Comparison of ENCODE assay signal across 14 mouse cellular contexts in the genomic region with DNA sequence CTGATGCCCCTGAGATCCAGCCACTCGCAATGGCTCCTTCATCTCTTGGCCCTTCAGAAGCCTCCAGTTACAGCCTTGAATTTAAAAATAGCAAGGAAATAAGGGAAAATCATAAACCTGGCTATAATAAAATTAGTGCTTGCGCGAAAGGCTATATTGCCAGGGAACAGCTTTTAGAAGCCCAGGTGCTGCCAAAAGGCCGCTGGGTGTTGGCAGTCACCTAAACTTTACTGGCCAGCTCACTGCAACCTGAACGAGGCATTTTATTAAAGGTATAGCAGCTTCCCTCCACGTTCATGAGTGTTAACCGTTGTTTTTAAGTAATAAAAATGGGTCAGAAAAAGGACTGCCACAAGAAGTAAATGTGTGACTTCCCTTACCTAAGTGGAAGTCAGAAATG.
DNase-seq lines count a peak whose midpoint lies in the region; ATAC-seq and TF ChIP-seq lines count a peak whose summit lies in the region.
"Had no signal": no experiment of that assay in that cellular context is flagged by ENCODE, and none has a peak within 500 bp of the region (broad histone marks: within the 10 kb centered on the region; RNA-seq: fewer than 3 reads in every experiment).

No protein-coding gene starts in this region.

- ATAC-seq in hindbrain, embryonic 13.5 days (ENCODE audit: low FRiP score): no peak
- 0 out of 2 replicates have a peak, but pooled peaks have one; percentile 30 for ATAC-seq in limb, embryonic 13.5 days (ENCODE audit: low FRiP score, low read depth)
- no peak for ATAC-seq in megakaryocyte, adult 5-6 weeks (ENCODE audit: poor library complexity, severe bottlenecking)
- ATAC-seq: intestine, postnatal 0 days had no signal

- no peak overlapping the region for H3K4me2 ChIP-seq in hindbrain, embryonic 13.5 days
- peak overlapping the region; percentile 23 for H3K4me2 ChIP-seq in limb, embryonic 13.5 days (replicated peaks)
- H3K4me2 ChIP-seq: embryonic facial prominence, embryonic 15.5 days; liver, embryonic 13.5 days had no signal

- TF ChIP-seq POLR2A in brain, embryonic 14.5 days (IDR thresholded peaks at IDR 0.05; ENCODE audit: borderline replicate concordance, extremely low read depth, insufficient read depth, insufficient read length, poor library complexity, severe bottlenecking): no peak

- no peak overlapping the region for H3K4me3 ChIP-seq in hindbrain, embryonic 13.5 days
- no peak overlapping the region for H3K4me3 ChIP-seq in hindbrain, embryonic 10.5 days
- H3K4me3 ChIP-seq in limb, embryonic 13.5 days: no peak overlapping the region
- H3K4me3 ChIP-seq: embryonic facial prominence, embryonic 15.5 days; liver, embryonic 13.5 days had no signal

- no peak for TF ChIP-seq CTCF in brain, embryonic 14.5 days (IDR thresholded peaks at IDR 0.05; ENCODE audit: borderline replicate concordance, extremely low read depth, insufficient read depth, insufficient read length)

- no peak overlapping the region for H3K9ac ChIP-seq in hindbrain, embryonic 13.5 days
- no peak overlapping the region for H3K9ac ChIP-seq in limb, embryonic 13.5 days
- H3K9ac ChIP-seq: embryonic facial prominence, embryonic 15.5 days; liver, embryonic 13.5 days had no signal

- DNase-seq in hindbrain, embryonic 10.5 days (ENCODE audit: low spot score): no peak
- DNase-seq in brain, embryonic 14.5 days (ENCODE audit: low read depth): peak; percentile 58
- DNase-seq in cerebellum, adult 18-20 months: peak; percentile 71 to 75
- no peak for DNase-seq in urinary bladder, adult 18-20 months (ENCODE audit: low spot score in 2 of 2)
- no peak for DNase-seq in frontal cortex, postnatal 10 days (ENCODE audit: low spot score in 2 of 2)
- DNase-seq: gastrocnemius, postnatal 14 days; layer of hippocampus, adult 9-11 months; liver, embryonic 13.5 days; lung, postnatal 4 days had no signal

- H3K9me3 ChIP-seq in hindbrain, embryonic 13.5 days: no peaks in the 10 kb centered on the region
- H3K9me3 ChIP-seq in hindbrain, embryonic 10.5 days: no peaks in the 10 kb centered on the region
- no peaks in the 10 kb centered on the region for H3K9me3 ChIP-seq in limb, embryonic 13.5 days
- H3K9me3 ChIP-seq: embryonic facial prominence, embryonic 15.5 days; liver, embryonic 13.5 days had no signal

- H3K4me1 ChIP-seq in hindbrain, embryonic 13.5 days (replicated peaks): peaks cover 59% of the 10 kb centered on the region
- peaks cover 45% of the 10 kb centered on the region for H3K4me1 ChIP-seq in hindbrain, embryonic 10.5 days (replicated peaks)
- peaks cover 63% of the 10 kb centered on the region for H3K4me1 ChIP-seq in limb, embryonic 13.5 days

- no peaks in the 10 kb centered on the region for H3K27me3 ChIP-seq in hindbrain, embryonic 13.5 days
- H3K27me3 ChIP-seq in hindbrain, embryonic 10.5 days (ENCODE audit: insufficient read depth, poor library complexity, severe bottlenecking): no peaks in the 10 kb centered on the region; the same call in 1 of the 2 replicates
- 0 out of 2 replicates have a peak, but pooled peaks cover 8% of the 10 kb centered on the region for H3K27me3 ChIP-seq in limb, embryonic 13.5 days
- H3K27me3 ChIP-seq: embryonic facial prominence, embryonic 15.5 days; liver, embryonic 13.5 days had no signal

- 82% methylated on average over 7 of the region's 7 CpGs for WGBS in hindbrain, embryonic 13.5 days
- WGBS in hindbrain, embryonic 10.5 days: 87% methylated on average over 7 of the region's 7 CpGs
- 21% methylated on average over 7 of the region's 7 CpGs for WGBS in limb, embryonic 13.5 days

- H3K36me3 ChIP-seq in hindbrain, embryonic 13.5 days: no peaks in the 10 kb centered on the region
- no peaks in the 10 kb centered on the region for H3K36me3 ChIP-seq in hindbrain, embryonic 10.5 days
- peaks cover 4% of the 10 kb centered on the region; the same call in 1 of the 2 replicates for H3K36me3 ChIP-seq in limb, embryonic 13.5 days
- H3K36me3 ChIP-seq: embryonic facial prominence, embryonic 15.5 days; liver, embryonic 13.5 days had no signal

- peak overlapping the region; percentile 55 for H3K27ac ChIP-seq in hindbrain, embryonic 13.5 days
- H3K27ac ChIP-seq in hindbrain, embryonic 10.5 days: no peak overlapping the region
- 0 out of 2 replicates have a peak overlapping the region, but pooled peaks have one; percentile 24 for H3K27ac ChIP-seq in limb, embryonic 13.5 days
- H3K27ac ChIP-seq: embryonic facial prominence, embryonic 15.5 days; liver, embryonic 13.5 days had no signal

Comparison
In these comparisons a context has a peak if more than half of its experiments do, and no peak if none do; other contexts are left out.
1. DNase-seq: peak in brain, embryonic 14.5 days (single experiment) and cerebellum, adult 18-20 months (2 of 2); none in hindbrain, embryonic 10.5 days (single experiment), urinary bladder, adult 18-20 months (0 of 2) and frontal cortex, postnatal 10 days (0 of 2).